Mouse (Mus musculus): ENCODE results near the gene Jkamp. TPM values are rescaled to one million over a fixed set of nuclear protein-coding genes. Genes with fewer than 3 reads are reported as not detected.

Gene Jkamp
- polyA plus RNA-seq, 1 experiment, result 48.4 TPM

DNA sequence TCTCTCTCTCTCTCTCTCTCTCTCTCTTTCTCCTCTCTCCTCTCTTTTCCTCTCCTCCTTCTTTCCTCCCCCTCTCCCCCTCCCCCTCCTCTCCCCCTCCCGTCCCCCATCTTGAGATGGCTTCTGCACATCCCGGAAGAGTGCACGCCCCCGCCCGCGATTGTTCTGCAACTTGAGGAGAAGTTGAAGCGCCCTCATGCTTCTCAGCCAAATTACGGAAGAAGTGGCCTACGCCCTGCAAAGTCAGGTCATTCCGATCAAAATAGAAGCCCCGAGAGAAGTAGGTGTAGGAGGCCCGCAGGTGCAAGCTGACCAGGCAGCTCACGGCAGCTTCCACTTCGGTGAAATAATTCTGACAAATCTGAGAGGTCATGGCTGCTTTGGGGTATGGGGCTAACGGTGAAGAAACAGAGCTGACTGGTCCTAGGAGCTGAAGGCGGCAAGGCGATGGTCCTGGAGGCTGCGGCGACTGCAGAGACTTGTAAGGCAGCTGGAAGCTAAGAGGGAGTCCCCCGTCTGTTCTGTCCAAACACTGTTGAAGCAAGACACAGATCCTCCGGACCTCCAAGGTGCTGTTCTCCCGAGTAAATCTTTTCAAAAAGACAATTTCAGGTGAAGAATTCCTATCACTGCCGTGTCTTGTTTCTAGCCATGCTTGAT is 30.4 kb downstream of the Jkamp start:
- Histone ChIP-seq H3K27ac (ENCODE audit: insufficient read depth, low read length) (no peak overlapping the region), H3K4me3 (ENCODE audit: insufficient read depth, low read length) (no peak overlapping the region), H3K4me1 (ENCODE audit: control insufficient read depth, insufficient read depth, low read length) (no peaks in the 10 kb centered on the region)
- TF ChIP-seq POLR2A (IDR thresholded peaks at IDR 0.05; ENCODE audit: low read depth, low read length) (no peak), CTCF (IDR thresholded peaks at IDR 0.05; ENCODE audit: borderline replicate concordance, insufficient read depth, low read length) (no peak)

DNA sequence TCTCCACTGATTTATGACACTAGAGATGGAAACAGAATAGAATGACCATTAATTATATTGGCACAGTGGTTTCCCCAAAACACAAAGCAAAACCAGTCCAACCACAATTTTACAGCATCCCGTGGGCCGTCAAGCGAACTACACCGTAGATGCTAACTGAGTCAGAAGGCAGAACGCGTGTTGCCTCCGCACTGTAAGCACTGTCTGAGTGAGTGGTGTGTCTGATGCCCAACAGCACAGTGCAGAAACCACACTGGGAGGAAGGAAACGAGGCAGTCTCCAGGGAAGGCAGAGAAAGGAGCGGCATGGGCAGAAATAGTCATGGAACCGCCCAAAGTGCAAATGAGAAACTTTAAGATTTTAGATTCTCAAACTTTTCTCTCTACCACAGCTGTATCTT is 43.8 kb downstream of the Jkamp start:
- no peak for TF ChIP-seq POLR2A (IDR thresholded peaks at IDR 0.05; ENCODE audit: low read depth, low read length)
- no peaks in the 10 kb centered on the region for H3K4me1 ChIP-seq (ENCODE audit: control insufficient read depth, insufficient read depth, low read length)
- H3K4me3 ChIP-seq (ENCODE audit: insufficient read depth, low read length), result no peak overlapping the region

DNA sequence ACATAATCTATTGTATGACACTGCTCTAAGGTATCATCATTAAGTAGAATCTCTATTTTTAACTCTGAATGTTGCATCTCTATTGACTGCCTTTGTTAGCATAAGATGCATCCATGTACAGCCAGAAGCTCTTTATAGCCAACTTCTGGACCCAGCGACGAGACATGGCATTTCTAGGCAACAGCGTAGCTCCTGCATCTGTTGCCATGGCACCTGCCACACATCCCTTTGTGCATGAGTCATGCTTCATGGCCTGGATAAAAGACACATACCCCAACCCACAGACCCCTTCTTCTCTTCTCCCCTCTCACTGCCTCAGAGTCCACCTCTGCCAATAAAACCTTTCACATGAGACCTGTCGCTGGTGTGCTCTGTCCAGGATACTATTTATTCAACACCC is 65.4 kb downstream of the Jkamp start:
- H3K4me3 ChIP-seq (ENCODE audit: insufficient read depth, low read length), result no peak overlapping the region
- no peak overlapping the region for H3K27ac ChIP-seq (ENCODE audit: insufficient read depth, low read length)
- H3K4me1 ChIP-seq (ENCODE audit: control insufficient read depth, insufficient read depth, low read length), result no peaks in the 10 kb centered on the region
- TF ChIP-seq POLR2A (IDR thresholded peaks at IDR 0.05; ENCODE audit: low read depth, low read length), result no peak

More for the DNA sequence above, 43.8 kb downstream of the Jkamp start:
- H3K27ac ChIP-seq (ENCODE audit: insufficient read depth, low read length), result no peak overlapping the region

Other genes starting within 250 kb of the Jkamp start
- gene Gpr135, start 14.5 kb upstream of the Jkamp start, polyA plus RNA-seq (2011; ENCODE audit: insufficient read length, low read depth, missing spikeins), result 1.1 and 1.6 TPM in 2 replicates
- 10.6 and 11.5 TPM in 2 replicates for gene L3hypdh, start 150 bp upstream of the Jkamp start, polyA plus RNA-seq (2011; ENCODE audit: insufficient read length, low read depth, missing spikeins)
- gene Ccdc175, start 99.4 kb downstream of the Jkamp start, polyA plus RNA-seq (2011; ENCODE audit: insufficient read length, low read depth, missing spikeins), result not detected in 2 replicates

All from embryonic fibroblast, embryonic 13.5 days (primary cell).